Mouse (Mus musculus) left cerebral cortex, adult 8-10 months (tissue): ENCODE results near the gene Rbfox1. TPM values are rescaled to one million over a fixed set of nuclear protein-coding genes. Genes with fewer than 3 reads are reported as not detected.
A peak's percentile ranks its signal among the peaks of the same experiment; 100 is the strongest.

Experiments
- DNase-seq, 2 experiments: peaks; one replicate each; pipeline ENCODE4 v3.0.0; 2022; ENCODE audit warnings: low spot score in 2 of 2
- total RNA-seq, 4 experiments: library from RNA; stranded (reverse); gene quantifications; 2 replicates each; pipeline ENCODE4 v1.2.4; 2022

The Rbfox1 gene
- total RNA-seq, 4 experiments from 2014 or later: 293 to 314 (median 299) TPM

GRCm38 (mm10) chr16:6206431-6206830, 321.3 kb downstream of the Rbfox1 start:
- DNase-seq: no peak

- DNase-seq: no peak
These were observed 327.8 kb downstream of the Rbfox1 start for GRCm38 (mm10) chr16:6212916-6213315.

DNA sequence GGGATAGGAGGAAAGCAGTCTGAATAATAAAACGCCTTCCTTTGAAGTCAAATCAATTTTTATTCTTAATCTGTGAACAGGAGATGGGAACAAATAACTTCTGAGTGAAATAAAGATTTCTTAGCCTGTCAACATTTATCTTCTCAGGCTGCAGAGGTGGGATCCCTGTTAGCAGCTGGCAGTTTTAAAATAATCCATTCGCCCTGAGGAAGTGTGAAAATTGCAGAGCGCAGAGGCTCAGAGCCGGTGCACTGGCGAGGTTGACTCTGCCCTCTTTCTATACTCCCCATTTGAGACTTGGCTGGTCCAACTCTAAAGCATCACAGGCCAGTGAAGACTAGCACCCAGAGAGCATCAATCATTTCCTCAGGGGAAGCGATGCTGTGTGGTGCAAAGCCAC, 342.3 kb downstream of the Rbfox1 start:
- no peak for DNase-seq

GRCm38 (mm10) chr16:6232966-6233365, 347.8 kb downstream of the Rbfox1 start:
- DNase-seq: peak in 1 of 2 experiments; percentile 36

DNA sequence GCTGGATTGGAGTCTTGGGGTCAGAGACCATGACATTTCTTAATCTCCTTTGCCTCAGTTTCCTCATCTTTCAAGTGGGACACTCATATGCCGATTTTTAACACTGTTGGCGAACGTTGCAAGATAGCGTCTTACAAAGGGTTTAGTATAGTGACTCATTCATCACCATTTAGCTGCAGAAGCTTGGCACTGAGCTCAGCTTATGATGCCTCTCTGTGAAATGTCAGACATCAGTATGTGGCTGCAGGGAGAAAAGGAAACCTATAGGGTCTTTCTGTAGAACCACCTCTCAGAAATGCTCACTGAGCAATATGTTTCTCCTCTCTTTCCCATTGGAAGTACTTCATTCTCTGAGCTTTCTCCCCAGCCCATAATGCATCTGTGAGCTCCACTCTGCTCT, 356.2 kb downstream of the Rbfox1 start:
- peak in 1 of 2 experiments; percentile 18 for DNase-seq

GRCm38 (mm10) chr16:6242468-6242867, 357.3 kb downstream of the Rbfox1 start:
- DNase-seq: no peak

- no peak for DNase-seq
These were observed 362.4 kb downstream of the Rbfox1 start for GRCm38 (mm10) chr16:6247569-6247968.

DNA sequence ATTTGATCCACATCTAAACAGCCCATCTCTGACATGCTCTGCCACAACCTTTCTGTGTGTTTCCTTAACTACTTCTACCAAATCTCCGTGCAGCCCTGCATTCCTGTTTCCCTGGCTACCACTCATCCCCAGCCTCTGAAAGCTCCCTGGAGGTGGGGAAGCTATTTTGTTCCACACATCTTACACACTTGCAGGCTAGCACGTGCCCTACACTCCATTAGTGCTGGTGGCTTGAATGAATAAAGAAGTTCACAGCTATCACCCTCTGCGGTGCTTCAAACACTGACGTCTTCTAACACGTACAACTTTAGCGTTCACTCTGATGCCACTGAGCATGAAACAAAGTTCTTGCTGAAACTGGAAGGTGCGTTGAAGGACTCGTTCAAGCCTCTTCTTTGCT, 379.4 kb downstream of the Rbfox1 start:
- no peak for DNase-seq

- DNase-seq: no peak
These were observed 380.5 kb downstream of the Rbfox1 start for GRCm38 (mm10) chr16:6265610-6266009.

DNA sequence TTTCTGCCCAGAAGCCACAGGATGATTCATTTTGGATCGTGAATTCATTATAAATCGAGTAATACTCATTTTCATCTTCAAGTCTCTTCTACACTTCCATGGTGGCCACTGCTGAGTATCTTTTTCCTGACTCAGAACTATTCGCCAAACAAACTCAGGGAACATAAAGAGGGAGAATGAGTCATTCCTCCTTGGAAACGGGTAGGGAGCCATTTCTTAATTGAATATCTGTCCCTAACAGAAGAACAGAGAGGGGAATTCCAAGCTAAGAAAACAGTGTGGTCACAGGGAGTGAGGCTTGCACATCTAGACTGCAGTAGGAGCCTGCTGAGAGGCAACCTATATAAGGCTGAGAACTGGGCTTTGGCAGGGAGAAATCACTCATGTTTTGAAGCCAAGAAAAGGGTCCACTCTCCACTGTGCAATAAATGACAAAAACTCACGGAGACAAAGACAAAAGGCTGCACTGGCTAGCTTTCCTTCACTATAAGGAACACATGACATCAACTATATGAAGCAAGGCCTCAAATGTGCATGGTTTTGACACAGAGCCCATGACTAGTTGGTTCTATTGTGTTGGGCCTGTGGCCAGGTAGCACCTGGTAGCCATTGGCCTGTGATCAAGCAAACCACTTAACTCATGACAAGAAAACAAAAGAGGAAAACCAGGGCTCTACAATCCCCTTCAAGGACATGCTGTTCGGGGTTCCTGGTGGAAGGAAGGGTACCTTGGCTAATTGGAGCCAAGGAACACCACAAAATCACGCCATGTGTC, 386.6 kb downstream of the Rbfox1 start:
- no peak for DNase-seq

- no peak for DNase-seq
These were observed 398.3 kb downstream of the Rbfox1 start for GRCm38 (mm10) chr16:6283496-6283895.

DNA sequence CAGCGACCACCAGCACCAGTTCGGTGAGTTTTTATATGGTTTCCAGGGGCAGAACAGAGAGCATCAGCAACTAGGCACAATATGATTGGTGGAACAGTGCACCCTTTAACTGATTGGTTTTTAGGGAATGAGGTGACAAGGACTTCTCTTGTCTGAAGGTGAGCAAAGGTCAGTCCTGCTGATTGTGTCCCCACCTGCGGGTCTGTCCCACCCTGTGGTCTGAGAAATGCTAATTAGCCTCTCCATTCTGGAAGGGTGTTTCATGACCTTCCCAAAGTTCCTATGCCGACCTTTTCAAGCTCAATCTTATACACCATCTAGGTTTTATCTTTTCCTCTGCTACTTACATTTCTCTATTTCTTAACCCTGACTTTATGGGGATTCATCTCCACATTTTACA, 399.2 kb downstream of the Rbfox1 start:
- DNase-seq: no peak

DNA sequence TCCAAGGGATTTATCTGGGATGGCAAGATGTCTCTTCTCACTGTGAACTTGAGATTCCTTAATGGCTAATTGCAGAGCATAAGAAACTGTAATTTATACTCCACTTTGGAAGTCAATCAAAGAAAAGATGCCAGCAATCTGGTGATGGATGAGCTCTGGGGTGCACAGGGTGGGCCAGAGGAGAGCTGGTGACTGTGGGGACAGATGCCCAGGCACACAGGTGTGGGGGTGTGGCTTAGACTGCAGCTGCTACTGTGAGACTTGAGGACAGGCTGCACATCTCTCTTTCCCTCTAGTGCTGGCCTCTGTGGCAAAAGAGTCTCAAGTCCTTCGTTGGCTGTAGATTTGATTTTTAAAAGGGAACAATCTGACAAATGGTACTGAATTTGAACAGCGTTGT, 402.5 kb downstream of the Rbfox1 start:
- DNase-seq: no peak

- DNase-seq: no peak
These were observed 415.0 kb downstream of the Rbfox1 start for GRCm38 (mm10) chr16:6300112-6300511.

DNA sequence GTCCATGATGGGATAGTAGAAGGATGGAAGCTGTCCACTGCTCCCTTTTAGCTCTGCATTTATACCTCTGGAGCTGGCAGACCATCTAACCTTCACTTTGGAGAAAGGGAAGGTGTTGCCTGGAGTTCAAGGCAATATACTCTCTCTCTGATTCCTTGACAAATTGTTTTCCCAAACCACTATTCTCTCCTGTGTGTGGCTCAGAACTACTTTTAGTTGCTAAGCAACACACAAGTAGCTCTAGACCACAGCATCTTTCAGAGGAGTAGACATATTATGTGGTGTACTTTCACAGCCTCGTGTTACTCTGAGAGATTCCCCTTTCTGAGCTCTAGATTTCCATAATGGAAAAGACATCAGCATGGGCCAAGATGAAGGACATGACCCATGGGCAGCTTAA, 417.9 kb downstream of the Rbfox1 start:
- no peak for DNase-seq

- no peak for DNase-seq
These were observed 424.8 kb downstream of the Rbfox1 start for GRCm38 (mm10) chr16:6309940-6310339.

- no peak for DNase-seq
These were observed 425.9 kb downstream of the Rbfox1 start for GRCm38 (mm10) chr16:6310744-6311678.

DNA sequence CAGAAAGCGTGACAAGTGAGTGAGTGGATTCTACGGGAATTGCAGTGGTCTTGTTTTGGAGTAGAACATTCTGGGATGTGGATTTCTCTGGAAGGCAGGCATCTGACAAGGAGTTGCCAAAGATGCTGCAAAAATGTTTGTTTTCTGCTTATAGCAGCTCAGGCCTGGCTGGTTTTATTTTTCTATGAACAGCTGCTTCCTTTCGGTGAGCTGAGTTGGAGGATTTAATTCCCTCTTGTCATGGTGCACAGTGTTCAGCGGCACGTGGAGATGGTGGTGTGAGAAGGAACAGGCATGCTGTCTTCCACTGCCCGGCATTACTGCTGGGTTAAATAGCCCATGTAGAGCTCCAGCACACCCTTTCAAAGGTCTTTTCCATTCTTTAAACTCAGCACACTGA, 428.5 kb downstream of the Rbfox1 start:
- peak in 1 of 2 experiments; percentile 54 for DNase-seq

GRCm38 (mm10) chr16:6324832-6325231, 439.7 kb downstream of the Rbfox1 start:
- no peak for DNase-seq

GRCm38 (mm10) chr16:6331400-6331939, 446.3 kb downstream of the Rbfox1 start:
- no peak for DNase-seq

DNA sequence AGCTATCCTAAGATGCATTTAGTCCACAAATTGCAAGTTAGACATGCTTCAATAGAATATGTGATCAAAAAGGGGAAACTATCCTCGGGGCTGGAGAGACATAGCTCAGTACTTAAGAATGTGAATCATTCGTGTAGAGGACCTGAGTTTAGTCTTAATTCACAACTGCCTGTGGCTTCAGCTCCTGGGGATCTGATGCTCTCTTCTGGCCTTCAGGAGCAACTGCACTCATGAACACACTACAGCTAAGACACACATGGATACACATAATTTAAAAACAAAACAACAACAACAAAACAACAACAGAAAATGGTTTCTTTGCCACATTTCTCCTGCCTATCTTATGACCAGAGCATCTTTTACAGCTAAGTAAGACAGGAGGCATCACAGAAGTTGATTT, 448.1 kb downstream of the Rbfox1 start:
- no peak for DNase-seq

DNA sequence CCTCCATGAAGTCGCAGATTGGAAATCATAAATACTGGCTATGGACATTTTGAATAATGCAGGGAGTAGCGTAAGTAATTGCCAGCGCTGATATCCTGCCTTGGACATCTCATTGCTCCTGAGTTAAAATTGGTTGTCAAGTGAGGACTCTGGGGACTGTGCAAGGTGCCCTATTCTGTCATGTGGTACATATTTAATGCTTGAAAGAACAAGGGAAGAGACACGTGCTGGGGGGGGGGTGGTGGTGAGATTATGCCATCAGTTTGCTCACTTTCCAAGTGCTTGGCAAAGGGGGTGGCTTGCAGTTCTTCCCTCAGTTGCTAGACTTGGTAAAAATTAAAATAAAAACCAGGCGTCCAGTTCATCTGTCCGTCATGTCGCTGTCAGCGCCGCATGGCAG, 462.9 kb downstream of the Rbfox1 start:
- DNase-seq: no peak
